Mouse (Mus musculus) CH12.LX (cell line): ENCODE measurements around the gene Usp46.

Source experiments
- BHLHE40 ChIP-seq: IDR thresholded peaks from 2 replicates; pipeline ENCODE4 v1.6.1; 2011; ENCODE audit warnings: mild to moderate bottlenecking, low read depth, low read length, improper control_type of control experiment
- CTCF ChIP-seq, 2 experiments: IDR thresholded peaks in 1 of 2; conservative IDR thresholded peaks in 1 of 2; 2 replicates each; pipeline ENCODE4 v1.5.1; 2011 to 2012; ENCODE audit warnings: low read depth in 2 of 2, low read length in 2 of 2, improper control_type of control experiment in 1 of 2, inconsistent platforms in 1 of 2, mild to moderate bottlenecking in 1 of 2, moderate library complexity in 1 of 2
- MAZ ChIP-seq: IDR thresholded peaks from 2 replicates; pipeline ENCODE4 v1.6.1; 2012; ENCODE audit warnings: low read depth, mild to moderate bottlenecking, inconsistent platforms, low read length, improper control_type of control experiment, moderate library complexity
- POLR2A ChIP-seq: IDR thresholded peaks from 2 replicates; pipeline ENCODE4 v1.6.1; 2011; ENCODE audit warnings: low read depth, mild to moderate bottlenecking, improper control_type of control experiment, low read length
- POLR2AphosphoS2 ChIP-seq: IDR thresholded peaks from 2 replicates; pipeline ENCODE4 v1.6.1; 2011; ENCODE audit warnings: low read depth, low read length, improper control_type of control experiment
- RAD21 ChIP-seq: IDR thresholded peaks from 2 replicates; pipeline ENCODE4 v1.6.1; 2011; ENCODE audit warnings: low read depth, mild to moderate bottlenecking, low read length, improper control_type of control experiment, moderate library complexity
- SIN3A ChIP-seq: IDR thresholded peaks from 2 replicates; pipeline ENCODE4 v1.6.1; 2012; ENCODE audit warnings: low read length, improper control_type of control experiment, inconsistent platforms
- UBTF ChIP-seq: IDR thresholded peaks from 2 replicates; pipeline ENCODE4 v1.6.1; 2012; ENCODE audit warnings: low read depth, mild to moderate bottlenecking, inconsistent platforms, low read length, improper control_type of control experiment, moderate library complexity
- ZKSCAN1 ChIP-seq: IDR thresholded peaks from 2 replicates; pipeline ENCODE4 v1.6.1; 2012; ENCODE audit warnings: low read depth, inconsistent platforms, low read length, improper control_type of control experiment, borderline replicate concordance
- ZNF384 ChIP-seq: IDR thresholded peaks from 2 replicates; pipeline ENCODE4 v1.6.1; 2012; ENCODE audit warnings: low read depth, low read length, improper control_type of control experiment, inconsistent platforms

- TF ChIP-seq CTCF (conservative IDR thresholded peaks at IDR 0.05 in 1 of 2, IDR thresholded peaks at IDR 0.05 in 1 of 2; ENCODE audit: low read depth in 2 of 2, low read length in 2 of 2) = no peak
- no peak for TF ChIP-seq POLR2A
- no peak for TF ChIP-seq ZKSCAN1
- TF ChIP-seq POLR2AphosphoS2 = no peak
- TF ChIP-seq MAZ = no peak
- TF ChIP-seq UBTF = no peak
- no peak for TF ChIP-seq RAD21
- no peak for TF ChIP-seq SIN3A
- no peak for TF ChIP-seq ZNF384
- TF ChIP-seq BHLHE40 = no peak
Measured at GRCm38 (mm10) chr5:74092481-74092832, 24.2 kb upstream of the Usp46 start.
